Mouse (Mus musculus): ENCODE measurements around the gene Htr1f.

Htr1f gene

GRCm38 (mm10) chr16:64875384-64875783 lies 230.3 kb downstream of the Htr1f start:
- DNase-seq (ENCODE audit: extremely low spot score, low read depth, low spot score): no peak
